Mouse (Mus musculus) G1E (cell line): Measurements from ENCODE around the gene Gm16503.
"Not testable (repeated sequence)": the region's sequence is repeated elsewhere in the genome, so short reads cannot be mapped to it uniquely, and the experiment has no call there.

Experiments
- CTCF ChIP-seq: IDR thresholded peaks from 2 replicates; pipeline ENCODE4 v1.5.1; 2012; ENCODE audit warnings: low read depth, low read length, inconsistent platforms, mixed read lengths
- GATA1 ChIP-seq: IDR thresholded peaks from 2 replicates; pipeline ENCODE4 v1.6.1; 2012; ENCODE audit warnings: borderline replicate concordance, low read length, inconsistent platforms, mixed read lengths
- GATA2 ChIP-seq: IDR thresholded peaks from 2 replicates; pipeline ENCODE4 v1.6.1; 2012; ENCODE audit warnings: low read depth, low read length, inconsistent platforms, borderline replicate concordance

- TF ChIP-seq CTCF, GATA1, GATA2: not testable (repeated sequence)
These were observed 41.0 kb upstream of the Gm16503 start for GRCm38 (mm10) chr4:147498772-147499613.
